ENCODE assay signal across 18 mouse cellular contexts in the genomic region with DNA sequence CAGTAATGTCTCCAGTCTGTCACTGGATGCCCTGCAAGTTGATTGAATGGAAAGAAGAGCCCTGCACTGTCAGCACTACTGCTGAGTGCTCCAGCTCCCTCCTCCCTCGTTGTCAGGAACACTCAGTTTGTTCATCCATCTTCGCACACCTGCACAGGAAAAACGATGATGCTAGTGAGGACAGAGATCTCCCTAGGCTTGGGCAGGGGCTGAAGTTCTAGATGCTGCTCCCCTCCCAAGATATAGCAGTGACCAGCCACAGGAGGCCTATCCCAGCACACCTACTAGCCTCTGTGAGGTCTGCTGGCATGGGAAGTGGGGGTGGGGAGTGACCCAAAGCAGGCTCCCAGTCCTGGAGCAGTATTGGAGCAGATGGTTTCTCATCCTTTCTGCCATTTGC.
DNase-seq lines count a peak whose midpoint lies in the region.
"Had no signal": no experiment of that assay in that cellular context is flagged by ENCODE, and none has a peak within 500 bp of the region (broad histone marks: within the 10 kb centered on the region; RNA-seq: fewer than 3 reads in every experiment).

No protein-coding gene starts in this region.

- no peak overlapping the region for H3K27ac ChIP-seq in heart, embryonic 10.5 days
- H3K27ac ChIP-seq: embryonic facial prominence, embryonic 10.5 days; embryonic facial prominence, embryonic 12.5 days; forebrain, embryonic 12.5 days; forebrain, embryonic 15.5 days had no signal

- H3K36me3 ChIP-seq in heart, embryonic 10.5 days = no peaks in the 10 kb centered on the region
- H3K36me3 ChIP-seq: embryonic facial prominence, embryonic 10.5 days; embryonic facial prominence, embryonic 12.5 days; forebrain, embryonic 12.5 days; forebrain, embryonic 15.5 days had no signal

- intact Hi-C loops in heart, postnatal 25 days (cut with DNase I) = no loop called here

- H3K27me3 ChIP-seq in heart, embryonic 10.5 days (ENCODE audit: insufficient read depth, poor library complexity, severe bottlenecking) = no peaks in the 10 kb centered on the region
- H3K27me3 ChIP-seq: embryonic facial prominence, embryonic 12.5 days; forebrain, embryonic 12.5 days; forebrain, embryonic 15.5 days had no signal

- DNase-seq in heart, embryonic 10.5 days (ENCODE audit: low spot score) = peak; percentile 72
- DNase-seq in heart, postnatal 25 days (ENCODE audit: low spot score) = no peak
- peak; percentile 9 for DNase-seq in urinary bladder, adult 2 months (ENCODE audit: low spot score)
- DNase-seq in urinary bladder, postnatal 10 days (ENCODE audit: low spot score) = no peak
- DNase-seq in cerebellum, adult 8-10 months = no peak
- DNase-seq: adrenal gland, adult 2 months; adrenal gland, postnatal 10 days; adrenal gland, postnatal 25 days; cerebellum, adult 11 months; cerebellum, adult 18-20 months; cerebellum, adult 9-10 months; cerebellum, postnatal 10 days; cerebellum, postnatal 25 days; forebrain, postnatal 0 days had no signal

- no peaks in the 10 kb centered on the region for H3K9me3 ChIP-seq in heart, embryonic 10.5 days
- H3K9me3 ChIP-seq: embryonic facial prominence, embryonic 10.5 days; embryonic facial prominence, embryonic 12.5 days; forebrain, embryonic 12.5 days; forebrain, embryonic 15.5 days had no signal

- H3K4me1 ChIP-seq in heart, embryonic 10.5 days = peaks cover 12% of the 10 kb centered on the region
- H3K4me1 ChIP-seq: embryonic facial prominence, embryonic 12.5 days; forebrain, embryonic 12.5 days; forebrain, embryonic 15.5 days had no signal

- H3K4me3 ChIP-seq in heart, embryonic 10.5 days = no peak overlapping the region
- H3K4me3 ChIP-seq: embryonic facial prominence, embryonic 10.5 days; embryonic facial prominence, embryonic 12.5 days; forebrain, embryonic 12.5 days; forebrain, embryonic 15.5 days had no signal

- WGBS in heart, embryonic 10.5 days = 59% methylated on average over 3 of the region's 3 CpGs

Comparison
In these comparisons a context has a peak if more than half of its experiments do, and no peak if none do; other contexts are left out.
1. DNase-seq: peak in heart, embryonic 10.5 days (single experiment) and urinary bladder, adult 2 months (single experiment); none in heart, postnatal 25 days (single experiment), urinary bladder, postnatal 10 days (single experiment) and cerebellum, adult 8-10 months (single experiment).